Mouse (Mus musculus) ES-E14 (cell line): ENCODE results near the gene Kcng3. TPM values are rescaled to one million over a fixed set of nuclear protein-coding genes. Genes with fewer than 3 reads are reported as not detected.
A peak's percentile ranks its signal among the peaks of the same experiment; 100 is the strongest.

Experiments
- DNase-seq: peaks from one replicate; pipeline ENCODE4 v3.0.0-alpha.2; 2013; ENCODE audit warnings: low read depth, low spot score
- H3K27ac ChIP-seq: 2 replicates; pipeline ENCODE4 v1.5.1; 2012; ENCODE audit warnings: low read depth, mild to moderate bottlenecking, low read length, moderate library complexity, mixed read lengths; ENCODE audit not compliant: poor library complexity, insufficient read depth, severe bottlenecking
- H3K36me3 ChIP-seq: 2 replicates; pipeline ENCODE4 v1.6.1; 2012; ENCODE audit warnings: mild to moderate bottlenecking, low read length, moderate library complexity, mixed read lengths; ENCODE audit not compliant: control insufficient read depth, poor library complexity, insufficient read depth, severe bottlenecking
- H3K4me1 ChIP-seq, 2 experiments: fragments of 150-350 bp in 1 of 2; sonication (generic) in 1 of 2; 2 replicates each; pipeline ENCODE4 v1.6.1; 2012; ENCODE audit warnings: low read length in 2 of 2, mild to moderate bottlenecking in 1 of 2, mixed read lengths in 1 of 2; ENCODE audit not compliant: control insufficient read depth in 2 of 2, insufficient read depth in 2 of 2, poor library complexity in 1 of 2
- H3K4me3 ChIP-seq, 2 experiments: fragments of 150-350 bp in 1 of 2; sonication (generic) in 1 of 2; 2 replicates each; pipeline ENCODE4 v1.5.1; 2012; ENCODE audit warnings: low read length in 2 of 2, low read depth in 1 of 2, mild to moderate bottlenecking in 1 of 2, mixed read lengths in 1 of 2; ENCODE audit not compliant: insufficient read depth in 1 of 2, poor library complexity in 1 of 2, severe bottlenecking in 1 of 2
- H3K9ac ChIP-seq: 2 replicates; pipeline ENCODE4 v1.6.1; 2012; ENCODE audit warnings: low read depth, mild to moderate bottlenecking, low read length, mixed read lengths; ENCODE audit not compliant: poor library complexity, insufficient read depth, severe bottlenecking
- H3K9me3 ChIP-seq: fragments of 150-350 bp; sonication (generic); 2 replicates; pipeline ENCODE4 v1.6.1; 2012; ENCODE audit warnings: low read depth, mild to moderate bottlenecking, low read length; ENCODE audit not compliant: control insufficient read depth, insufficient read depth
- CHD2 ChIP-seq: IDR thresholded peaks from 2 replicates; pipeline ENCODE4 v1.6.1; 2014; ENCODE audit warnings: mild to moderate bottlenecking, low read depth, low read length, inconsistent platforms
- HCFC1 ChIP-seq: IDR thresholded peaks from 2 replicates; pipeline ENCODE4 v1.6.1; 2012; ENCODE audit warnings: low read length, inconsistent platforms, borderline replicate concordance; ENCODE audit not compliant: insufficient read depth
- MAFK ChIP-seq: IDR thresholded peaks from 2 replicates; pipeline ENCODE4 v1.6.1; 2014; ENCODE audit warnings: mild to moderate bottlenecking, low read depth, low read length, inconsistent platforms; ENCODE audit not compliant: insufficient read depth
- ZC3H11A ChIP-seq: IDR thresholded peaks from 2 replicates; pipeline ENCODE4 v1.6.1; 2012; ENCODE audit warnings: low read depth, mild to moderate bottlenecking, inconsistent platforms, low read length, borderline replicate concordance
- ZNF384 ChIP-seq: IDR thresholded peaks from 2 replicates; pipeline ENCODE4 v1.6.1; 2012; ENCODE audit warnings: low read depth, low read length, inconsistent platforms
- in situ Hi-C, 2 experiments: fragments of 600-800 bp; cut with MboI; formaldehyde crosslinking; loops; one replicate each; pipeline ENCODE4 v1.15.1; 2025; ENCODE audit warnings: low sequenced_read_pairs in 2 of 2, inconsistent platforms in 1 of 2; ENCODE audit not compliant: unreplicated experiment in 2 of 2
- total RNA-seq: library from RNA; depleted of rRNA; stranded (reverse); fragments of 300-350 nt; gene quantifications from 2 replicates; pipeline ENCODE4 v1.2.3, GENCODE M21; 2012; rRNA removed

Gene Kcng3
- 0.98 and 2.4 TPM in 2 replicates for total RNA-seq

GRCm38 (mm10) chr17:83631783-83632652 lies at the start of gene Kcng3:
Kcng3 (minus strand) TSS chr17:83631895.
- Histone ChIP-seq H3K36me3 (no peaks in the 10 kb centered on the region), H3K4me3 (peak within 1 kb of the TSS; percentile 66 to 83), H3K4me1 (no peaks in the 10 kb centered on the region; a peak in 1 of 4 replicates), H3K27ac (no peak within 1 kb of the TSS; the same call in 1 of the 2 replicates), H3K9ac (peak within 1 kb of the TSS; percentile 79), H3K9me3 (no peaks in the 10 kb centered on the region)
- no peak for DNase-seq
- TF ChIP-seq ZC3H11A (no peak), ZNF384 (no peak), MAFK (no peak), HCFC1 (no peak), CHD2 (no peak)
- in situ Hi-C loops, result no loop called here

GRCm38 (mm10) chr17:83677370-83677769 lies 45.7 kb upstream of the Kcng3 start:
- Histone ChIP-seq H3K27ac (peak overlapping the region; percentile 94), H3K4me1 (peaks cover 1 to 17% of the 10 kb centered on the region in 2 experiments; a peak in 2 of 4 replicates), H3K9ac (no peak overlapping the region; the same call in 1 of the 2 replicates), H3K9me3 (no peaks in the 10 kb centered on the region), H3K36me3 (no peaks in the 10 kb centered on the region), H3K4me3 (peak overlapping the region in 1 of 2 experiments; percentile 1; a peak in 1 of 4 replicates)
- DNase-seq, result peak; percentile 45
- in situ Hi-C loops, result no loop called here
- no peak for TF ChIP-seq HCFC1
- TF ChIP-seq ZC3H11A, result no peak
- TF ChIP-seq ZNF384, result no peak
- no peak for TF ChIP-seq CHD2
- TF ChIP-seq MAFK, result no peak

- Histone ChIP-seq H3K27ac (no peak overlapping the region), H3K9me3 (no peaks in the 10 kb centered on the region), H3K4me1 (peaks cover 5 to 11% of the 10 kb centered on the region in 2 experiments; a peak in 3 of 4 replicates), H3K9ac (no peak overlapping the region), H3K4me3 (no peak overlapping the region), H3K36me3 (no peaks in the 10 kb centered on the region)
- in situ Hi-C loops, result no loop called here
- DNase-seq, result no peak
- TF ChIP-seq HCFC1, result no peak
- no peak for TF ChIP-seq CHD2
- TF ChIP-seq MAFK, result no peak
Measured at GRCm38 (mm10) chr17:83672685-83673084, 41.0 kb upstream of the Kcng3 start.

GRCm38 (mm10) chr17:83667934-83668690 lies 36.4 kb upstream of the Kcng3 start:
- Histone ChIP-seq H3K9ac (peak overlapping the region; percentile 67), H3K36me3 (no peaks in the 10 kb centered on the region), H3K4me3 (no peak overlapping the region), H3K9me3 (no peaks in the 10 kb centered on the region), H3K4me1 (peaks cover 9 to 10% of the 10 kb centered on the region in 2 experiments; a peak in 3 of 4 replicates), H3K27ac (peak overlapping the region; percentile 95)
- in situ Hi-C loops, result no loop called here
- no peak for DNase-seq
- TF ChIP-seq ZNF384, result no peak; the same call in 1 of the 2 replicates
- TF ChIP-seq MAFK, result peak; percentile 94
